Mouse (Mus musculus): ENCODE results near the gene Psmd9. TPM values are rescaled to one million over a fixed set of nuclear protein-coding genes. Genes with fewer than 3 reads are reported as not detected.
"Not testable (repeated sequence)": the region's sequence is repeated elsewhere in the genome, so short reads cannot be mapped to it uniquely, and the experiment has no call there.

Gene Psmd9
- polyA plus RNA-seq, 1 experiment from 2014 or later, result 79.1 TPM

DNA sequence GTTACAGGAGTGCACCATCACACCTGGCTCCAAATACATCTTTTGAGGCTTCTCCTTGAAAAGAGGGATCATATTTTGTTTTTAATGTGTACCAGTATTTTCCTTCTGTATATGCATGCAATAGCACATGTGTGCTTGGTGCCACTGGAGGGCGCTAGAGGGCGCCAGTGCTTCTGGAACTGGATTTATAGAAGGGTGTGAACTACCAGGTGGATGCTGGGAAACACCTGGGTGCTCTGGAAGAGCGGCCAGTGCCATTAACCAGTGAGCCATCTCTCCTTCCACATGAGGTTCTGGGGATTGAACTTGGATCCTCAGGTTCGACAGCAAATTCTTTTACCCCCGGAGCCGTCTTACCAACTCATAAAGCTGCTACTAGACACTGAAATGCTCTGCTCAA, 54.6 kb downstream of the Psmd9 start:
- DNase-seq (ENCODE audit: low spot score); H3K9me3 ChIP-seq; H3K27ac ChIP-seq (replicated peaks); H3K36me3 ChIP-seq (replicated peaks); H3K4me1 ChIP-seq; H3K4me3 ChIP-seq; H3K27me3 ChIP-seq (replicated peaks; ENCODE audit: low read depth, poor library complexity, severe bottlenecking): not testable (repeated sequence)
- 61% methylated on average over 6 of the region's 6 CpGs for whole genome bisulfite sequencing

DNA sequence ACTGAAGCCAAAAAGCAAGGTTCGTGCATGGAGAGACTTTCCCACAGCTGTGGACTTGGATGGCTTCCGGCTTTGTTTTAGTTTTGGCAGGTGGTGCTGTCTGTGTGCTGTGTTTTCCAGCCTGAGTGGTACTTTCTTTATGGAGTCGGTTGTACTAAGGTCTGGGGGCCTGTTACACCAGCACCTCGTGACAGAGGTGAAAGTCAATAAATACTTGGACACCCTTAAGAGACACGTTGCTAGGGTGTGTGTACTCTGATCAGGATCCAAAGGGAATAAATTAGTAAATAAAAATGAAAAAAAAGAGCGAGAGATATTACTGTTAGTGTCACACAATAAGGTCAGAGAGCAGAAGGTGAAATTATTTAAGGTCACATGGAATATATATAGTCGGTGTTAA, 57.6 kb downstream of the Psmd9 start:
- H3K36me3 ChIP-seq (replicated peaks), result peaks cover 9% of the 10 kb centered on the region
- H3K4me3 ChIP-seq, result no peak overlapping the region
- H3K4me1 ChIP-seq, result peaks cover 10% of the 10 kb centered on the region
- no peaks in the 10 kb centered on the region for H3K27me3 ChIP-seq (replicated peaks; ENCODE audit: low read depth, poor library complexity, severe bottlenecking)
- no peak overlapping the region for H3K27ac ChIP-seq (replicated peaks)
- no peaks in the 10 kb centered on the region for H3K9me3 ChIP-seq
- no peak for DNase-seq (ENCODE audit: low spot score)
- WGBS, result 89% methylated on average over 7 of the region's 7 CpGs

DNA sequence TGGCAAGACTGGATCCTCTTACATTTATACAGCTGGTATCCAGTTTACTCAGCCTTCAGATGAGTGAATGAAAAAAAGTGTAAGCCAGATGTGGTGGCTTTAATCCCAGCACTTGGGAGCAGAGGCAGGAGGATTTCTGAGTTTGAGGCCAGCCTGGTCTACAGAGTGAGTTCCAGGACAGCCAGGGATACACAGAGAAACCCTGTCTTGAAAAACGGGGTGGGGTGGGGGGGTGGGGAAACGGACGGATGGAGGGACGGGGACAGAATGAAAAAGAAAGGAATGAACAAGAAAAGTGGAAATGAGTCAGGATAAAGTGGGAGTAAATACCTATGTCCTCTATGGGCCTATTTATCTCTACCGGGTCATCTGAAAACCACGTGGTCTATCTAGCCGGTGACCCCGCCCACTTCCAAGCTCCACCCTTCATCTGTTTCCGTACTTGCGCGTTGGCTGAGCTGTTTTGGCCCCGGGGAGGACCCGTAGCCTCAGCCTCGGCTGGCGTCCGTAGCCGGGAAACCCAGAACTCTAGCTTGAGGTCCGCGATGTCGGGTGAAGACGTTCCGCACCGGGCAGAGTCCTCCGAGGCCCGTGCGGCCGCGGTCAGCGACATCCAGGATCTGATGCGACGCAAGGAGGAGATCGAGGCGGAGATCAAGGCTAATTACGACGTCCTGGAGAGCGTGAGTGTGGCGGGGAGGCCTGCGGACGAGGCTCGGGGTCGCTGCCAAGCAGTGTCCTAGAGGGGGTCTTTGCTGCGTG, 58.7 kb downstream of the Psmd9 start:
- WGBS, result 2% methylated on average over 42 of the region's 42 CpGs
- Histone ChIP-seq H3K27me3 (replicated peaks; ENCODE audit: low read depth, poor library complexity, severe bottlenecking) (no peaks in the 10 kb centered on the region), H3K9me3 (no peaks in the 10 kb centered on the region), H3K4me3 (peak overlapping the region; percentile 86), H3K36me3 (replicated peaks) (peaks cover 12% of the 10 kb centered on the region), H3K4me1 (peaks cover 10% of the 10 kb centered on the region), H3K27ac (replicated peaks) (peak overlapping the region; percentile 89)
- DNase-seq (ENCODE audit: low spot score), result peak; percentile 94

DNA sequence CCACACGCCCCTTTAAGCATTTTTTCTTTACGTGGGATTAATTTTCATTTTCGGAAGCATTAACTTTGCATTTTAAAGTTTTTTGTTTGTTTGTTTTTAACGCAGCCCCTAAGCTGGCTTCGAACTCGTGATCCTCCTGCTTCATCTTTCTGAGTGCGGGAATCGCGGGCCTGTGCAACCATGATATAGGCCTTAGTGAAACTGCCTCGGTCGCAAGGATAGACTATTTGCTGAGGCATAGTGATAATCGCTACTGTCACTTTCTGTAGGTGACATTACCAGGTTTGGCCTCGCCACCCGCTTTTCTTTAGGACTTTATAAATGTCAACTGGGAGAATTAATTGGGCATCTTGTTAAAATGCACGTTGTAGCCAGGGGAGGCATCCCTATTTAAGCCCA, 59.3 kb downstream of the Psmd9 start:
- WGBS, result 9% methylated on average over 15 of the region's 15 CpGs
- Histone ChIP-seq H3K4me3 (peak overlapping the region; percentile 86), H3K27me3 (replicated peaks; ENCODE audit: low read depth, poor library complexity, severe bottlenecking) (no peaks in the 10 kb centered on the region), H3K4me1 (peaks cover 10% of the 10 kb centered on the region), H3K27ac (replicated peaks) (peak overlapping the region; percentile 89), H3K36me3 (replicated peaks) (peaks cover 16% of the 10 kb centered on the region), H3K9me3 (no peaks in the 10 kb centered on the region)
- DNase-seq (ENCODE audit: low spot score), result no peak

DNA sequence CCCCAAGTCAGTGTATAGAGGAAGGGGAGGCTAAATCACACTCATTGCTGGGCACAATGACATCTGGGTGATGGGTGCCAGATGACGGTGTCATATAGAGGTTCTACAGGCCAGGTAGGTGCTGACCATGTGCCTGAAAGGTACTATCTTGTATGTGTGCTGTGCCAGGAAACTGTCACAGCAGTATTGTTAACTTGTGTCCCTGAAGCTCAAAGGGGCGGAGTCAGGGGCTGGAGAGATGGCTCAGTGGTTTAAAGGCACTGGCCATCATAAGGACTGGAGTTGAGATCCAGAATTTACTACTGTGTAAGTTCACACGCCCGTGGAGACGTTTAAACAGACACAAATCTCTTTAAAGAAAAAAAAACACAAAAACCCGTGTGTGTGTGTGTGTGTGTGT, 60.1 kb downstream of the Psmd9 start:
- Histone ChIP-seq H3K4me3 (peak overlapping the region; percentile 86), H3K36me3 (replicated peaks) (peaks cover 22% of the 10 kb centered on the region), H3K4me1 (peaks cover 10% of the 10 kb centered on the region), H3K27ac (replicated peaks) (no peak overlapping the region), H3K9me3 (no peaks in the 10 kb centered on the region), H3K27me3 (replicated peaks; ENCODE audit: low read depth, poor library complexity, severe bottlenecking) (no peaks in the 10 kb centered on the region)
- WGBS, result 89% methylated on average over 6 of the region's 6 CpGs
- no peak for DNase-seq (ENCODE audit: low spot score)

DNA sequence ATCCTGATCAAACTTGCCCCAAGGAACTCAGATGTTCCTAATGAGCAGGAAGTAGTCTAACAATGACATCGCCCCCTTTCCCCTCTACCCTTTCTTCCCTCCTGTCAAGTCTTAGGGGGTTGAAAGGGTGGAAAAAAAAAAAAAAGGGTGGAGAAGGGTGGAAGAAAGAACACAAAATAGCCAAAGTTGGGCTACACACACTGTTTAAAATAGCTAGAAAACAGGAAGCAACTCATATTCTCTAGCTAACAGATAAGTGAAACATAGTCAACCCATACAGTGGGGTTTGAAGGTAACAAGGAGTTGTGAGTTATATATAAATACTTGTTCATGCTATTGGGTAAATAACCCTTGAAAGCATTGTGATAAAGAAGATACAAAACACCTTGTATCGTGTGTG, 63.0 kb downstream of the Psmd9 start:
- Histone ChIP-seq H3K27ac (replicated peaks) (no peak overlapping the region), H3K9me3 (no peaks in the 10 kb centered on the region), H3K27me3 (replicated peaks; ENCODE audit: low read depth, poor library complexity, severe bottlenecking) (no peaks in the 10 kb centered on the region), H3K4me3 (no peak overlapping the region), H3K36me3 (replicated peaks) (peaks cover 50% of the 10 kb centered on the region), H3K4me1 (peaks cover 10% of the 10 kb centered on the region)
- no peak for DNase-seq (ENCODE audit: low spot score)
- 89% methylated on average over 2 of the region's 2 CpGs for WGBS

DNA sequence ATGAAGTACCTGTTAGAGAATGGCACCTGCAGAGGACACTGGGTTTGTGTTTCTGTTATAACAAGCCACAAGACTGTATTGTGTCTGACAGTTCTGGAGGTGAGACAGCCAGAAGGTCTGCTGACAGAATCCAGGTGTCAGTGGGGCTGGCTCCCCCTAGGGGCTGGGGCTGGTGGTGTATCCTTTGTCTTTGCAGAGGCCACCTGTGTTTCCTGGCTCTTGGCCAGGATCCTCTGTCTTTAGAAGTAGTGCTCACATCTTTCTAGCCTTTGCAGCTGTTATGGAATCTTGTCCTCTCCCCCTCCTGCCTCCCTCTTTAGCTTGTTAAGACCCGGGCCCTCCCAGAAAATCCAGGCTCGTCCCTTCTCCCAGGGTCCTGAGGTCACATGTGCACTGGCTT, 66.5 kb downstream of the Psmd9 start:
- no peaks in the 10 kb centered on the region for H3K9me3 ChIP-seq
- peak; percentile 68 for DNase-seq (ENCODE audit: low spot score)
- no peak overlapping the region for H3K4me3 ChIP-seq
- 77% methylated on average over 2 of the region's 2 CpGs for WGBS
- no peak overlapping the region for H3K27ac ChIP-seq (replicated peaks)
- H3K36me3 ChIP-seq (replicated peaks), result peaks cover 78% of the 10 kb centered on the region
- no peaks in the 10 kb centered on the region for H3K27me3 ChIP-seq (replicated peaks; ENCODE audit: low read depth, poor library complexity, severe bottlenecking)
- H3K4me1 ChIP-seq, result no peaks in the 10 kb centered on the region

DNA sequence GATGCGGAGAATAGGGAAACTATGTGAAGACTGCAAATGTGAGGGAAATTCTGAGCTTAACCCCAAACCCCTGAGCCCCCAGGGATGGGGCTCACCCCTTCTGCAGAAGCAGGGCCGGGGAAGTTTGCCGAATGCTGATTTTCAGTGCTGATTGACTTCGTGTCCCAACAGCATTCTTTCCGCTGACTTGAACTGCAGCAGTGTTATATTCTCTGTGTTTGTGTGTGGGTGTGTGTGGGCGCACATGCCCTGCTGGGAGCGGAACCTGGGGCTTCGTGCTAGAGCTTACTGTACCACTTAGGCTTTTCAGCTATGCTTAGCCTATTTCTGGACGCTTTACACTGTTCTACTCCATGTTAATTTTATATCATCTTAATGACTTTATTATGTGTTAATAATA, 67.2 kb downstream of the Psmd9 start:
- Histone ChIP-seq H3K4me3 (no peak overlapping the region), H3K9me3 (no peaks in the 10 kb centered on the region), H3K36me3 (replicated peaks) (peaks cover 80% of the 10 kb centered on the region), H3K4me1 (no peaks in the 10 kb centered on the region), H3K27me3 (replicated peaks; ENCODE audit: low read depth, poor library complexity, severe bottlenecking) (no peaks in the 10 kb centered on the region), H3K27ac (replicated peaks) (no peak overlapping the region)
- 89% methylated on average over 9 of the region's 9 CpGs for WGBS
- no peak for DNase-seq (ENCODE audit: low spot score)

DNA sequence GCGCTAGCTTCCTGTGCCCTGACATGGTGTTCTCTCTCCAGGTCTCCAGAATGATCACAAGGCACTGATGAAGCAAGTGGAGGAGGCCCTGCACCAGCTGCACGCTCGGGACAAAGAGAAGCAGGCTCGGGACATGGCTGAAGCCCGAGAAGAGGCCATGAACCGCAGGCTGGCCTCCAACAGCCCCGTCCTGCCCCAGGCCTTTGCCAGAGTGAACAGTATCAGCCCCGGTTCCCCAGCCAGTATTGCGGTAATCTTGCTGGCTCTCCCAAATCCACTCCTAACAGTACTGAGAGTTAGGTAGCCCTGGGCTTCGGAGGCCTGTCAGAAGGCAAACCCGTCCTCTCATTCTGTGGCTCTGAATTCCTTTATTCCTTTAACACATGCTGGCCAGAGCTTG, 70.3 kb downstream of the Psmd9 start:
- 93% methylated on average over 11 of the region's 11 CpGs for WGBS
- Histone ChIP-seq H3K4me1 (no peaks in the 10 kb centered on the region), H3K4me3 (no peak overlapping the region), H3K36me3 (replicated peaks) (peaks cover 94% of the 10 kb centered on the region), H3K27me3 (replicated peaks; ENCODE audit: low read depth, poor library complexity, severe bottlenecking) (no peaks in the 10 kb centered on the region), H3K9me3 (no peaks in the 10 kb centered on the region), H3K27ac (replicated peaks) (no peak overlapping the region)
- DNase-seq (ENCODE audit: low spot score), result no peak

DNA sequence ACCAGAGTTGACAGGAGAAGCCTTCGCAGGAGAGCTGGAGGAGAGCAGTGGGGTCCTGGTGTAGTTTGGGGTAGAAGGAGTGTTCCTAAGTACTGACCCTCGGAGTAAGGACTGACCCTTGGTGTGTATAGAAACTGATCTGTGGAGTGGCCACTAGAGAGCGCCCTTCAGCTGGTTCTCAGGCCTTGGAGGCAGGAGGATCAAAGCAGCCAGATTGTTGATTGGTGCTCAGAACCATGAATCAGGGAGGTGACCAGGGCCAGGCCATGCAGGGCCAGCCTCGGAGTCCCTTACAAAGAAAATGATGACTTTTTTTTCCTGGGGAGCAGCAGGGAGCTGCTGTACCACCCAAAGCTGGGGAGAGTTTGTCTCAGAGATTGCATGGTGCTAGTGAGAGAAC, 76.3 kb downstream of the Psmd9 start:
- H3K9me3 ChIP-seq, result no peaks in the 10 kb centered on the region
- peak; percentile 72 for DNase-seq (ENCODE audit: low spot score)
- 25% methylated on average over 4 of the region's 4 CpGs for WGBS
- no peak overlapping the region for H3K27ac ChIP-seq (replicated peaks)
- no peaks in the 10 kb centered on the region for H3K27me3 ChIP-seq (replicated peaks; ENCODE audit: low read depth, poor library complexity, severe bottlenecking)
- peaks cover 60% of the 10 kb centered on the region for H3K36me3 ChIP-seq (replicated peaks)
- H3K4me3 ChIP-seq, result no peak overlapping the region
- H3K4me1 ChIP-seq, result no peaks in the 10 kb centered on the region

DNA sequence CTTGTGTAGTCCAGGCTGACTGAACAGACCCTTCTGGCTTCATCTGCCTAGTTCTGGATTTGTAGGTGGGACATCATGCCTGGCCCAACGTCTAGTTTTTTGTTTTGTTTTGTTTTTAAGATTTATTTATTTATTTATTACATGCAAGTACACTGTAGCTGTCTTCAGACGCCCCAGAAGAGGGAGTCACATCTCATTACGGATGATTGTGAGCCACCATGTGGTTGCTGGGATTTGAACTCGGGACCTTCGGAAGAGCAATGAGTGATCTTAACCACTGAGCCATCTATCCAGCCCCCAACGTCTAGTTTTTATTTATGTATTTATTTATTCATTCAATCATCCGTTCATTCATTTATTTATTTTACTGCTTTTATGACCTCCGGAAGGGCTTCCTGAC, 82.2 kb downstream of the Psmd9 start:
- DNase-seq (ENCODE audit: low spot score), result no peak
- H3K4me3 ChIP-seq, result no peak overlapping the region
- H3K27ac ChIP-seq (replicated peaks), result no peak overlapping the region
- WGBS, result 73% methylated on average over 8 of the region's 8 CpGs
- peaks cover 18% of the 10 kb centered on the region for H3K36me3 ChIP-seq (replicated peaks)
- peaks cover 22% of the 10 kb centered on the region for H3K27me3 ChIP-seq (replicated peaks; ENCODE audit: low read depth, poor library complexity, severe bottlenecking)
- H3K4me1 ChIP-seq, result peaks cover 10% of the 10 kb centered on the region
- H3K9me3 ChIP-seq, result no peaks in the 10 kb centered on the region

DNA sequence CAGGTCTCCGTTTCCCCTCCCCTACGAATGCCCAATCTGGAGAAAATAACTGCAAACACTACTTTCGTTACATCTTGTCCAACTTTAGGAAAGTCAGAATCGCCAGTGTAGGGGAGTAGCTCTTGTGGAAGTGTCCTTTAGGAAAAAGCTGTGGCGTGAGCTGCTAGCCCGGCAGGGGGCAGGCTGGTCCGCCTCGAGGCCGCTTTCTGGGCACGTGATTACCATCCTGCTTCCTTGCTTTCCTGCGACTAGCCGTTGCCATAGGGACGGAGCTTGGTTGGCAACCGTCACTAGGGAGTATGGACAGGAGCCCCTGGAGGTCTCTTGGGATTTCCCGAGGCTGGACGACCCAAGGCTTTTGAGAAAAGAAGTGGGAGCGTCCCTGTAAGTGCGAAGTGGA, 82.6 kb downstream of the Psmd9 start, which contains the start of gene Wdr66:
Wdr66 (plus strand) TSS at position 269 of the 400 bp plus-strand sequence.
- peaks cover 18% of the 10 kb centered on the region for H3K36me3 ChIP-seq (replicated peaks)
- WGBS, result 2% methylated on average over 18 of the region's 18 CpGs
- H3K27ac ChIP-seq (replicated peaks), result no peak within 1 kb of the TSS
- H3K27me3 ChIP-seq (replicated peaks; ENCODE audit: low read depth, poor library complexity, severe bottlenecking), result peaks cover 22% of the 10 kb centered on the region
- peak; percentile 95 for DNase-seq (ENCODE audit: low spot score)
- peak within 1 kb of the TSS; percentile 49 for H3K4me3 ChIP-seq
- H3K9me3 ChIP-seq, result no peaks in the 10 kb centered on the region
- peaks cover 10% of the 10 kb centered on the region for H3K4me1 ChIP-seq

All from embryonic facial prominence, embryonic 10.5 days (tissue).